Mouse (Mus musculus): ENCODE measurements at regions not wholly inside any gene's neighbourhood (a gene's known extent, or its start where the extent isn't known, plus 50 kb on each side); places are given as distances from the start of the nearest gene placed in this dataset.

DNA sequence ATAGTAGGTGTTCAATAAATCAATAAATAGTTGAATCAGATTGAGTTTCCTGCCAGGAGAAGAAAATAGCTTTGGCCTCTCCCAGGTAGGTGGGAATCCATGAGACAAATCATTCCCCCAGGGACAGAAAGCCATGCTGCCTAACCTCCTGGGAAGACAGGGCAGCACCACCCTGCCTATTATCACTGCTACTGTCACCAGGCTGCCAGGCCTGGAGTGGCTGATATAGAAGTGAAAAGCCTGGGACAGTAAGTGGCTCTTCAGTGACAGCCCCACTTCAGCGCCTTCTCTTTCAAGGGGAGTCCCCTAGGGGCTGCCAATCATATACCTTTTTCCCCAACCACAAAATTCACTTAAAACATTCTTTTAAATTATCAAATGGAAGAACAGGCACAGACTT lies 275.4 kb upstream of the Plxna2 start:
- TF ChIP-seq CTCF (IDR thresholded peaks at IDR 0.05; ENCODE audit: extremely low read depth, insufficient read depth, insufficient read length, insufficient replicate concordance) (no peak), POLR2A (IDR thresholded peaks at IDR 0.05; ENCODE audit: low read depth, low read length) (no peak)
